Comparison of ENCODE assay signal across 7 mouse cellular contexts in the genomic region with DNA sequence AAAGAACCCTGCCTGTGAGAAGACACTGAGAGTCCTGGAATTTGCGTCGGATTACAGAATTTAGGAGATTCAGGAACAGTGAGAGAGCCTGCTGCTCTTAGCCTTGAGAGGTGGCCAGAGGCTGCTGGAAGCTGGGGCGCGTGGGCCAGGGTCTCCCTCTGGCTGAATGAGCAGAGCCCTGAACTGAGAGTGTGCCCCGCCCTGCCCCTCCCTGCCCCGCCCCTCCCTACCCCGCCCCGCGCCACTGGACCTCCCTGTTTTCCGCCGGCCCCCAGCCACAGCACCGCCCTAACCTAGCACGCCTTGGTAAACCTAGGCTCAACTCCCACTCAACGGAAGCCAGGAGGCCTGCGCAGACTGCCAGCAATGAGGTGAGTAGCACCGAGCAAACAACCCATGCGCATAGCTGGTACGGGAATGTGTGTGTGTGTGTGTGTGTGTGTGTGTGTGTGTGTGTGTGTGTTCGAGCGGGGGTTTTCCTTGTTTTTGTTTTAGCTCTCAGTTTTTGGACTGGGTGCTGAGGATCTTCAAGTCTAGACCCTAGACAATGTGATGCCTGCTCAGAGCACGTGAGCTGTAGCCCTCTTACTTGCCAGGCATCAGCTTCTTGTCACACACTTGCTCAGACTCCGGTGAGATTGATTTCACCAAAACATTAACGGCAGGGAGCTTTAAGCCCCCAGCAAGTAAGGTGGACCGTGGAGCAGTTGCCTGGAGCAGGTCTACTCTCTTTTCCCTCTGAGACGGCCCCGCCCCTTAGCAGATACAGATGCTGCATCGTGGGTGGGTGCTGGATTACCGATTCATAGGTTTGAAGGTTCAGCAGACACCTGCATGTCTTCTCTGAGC. TPM values are rescaled to one million over a fixed set of nuclear protein-coding genes. Genes with fewer than 3 reads are reported as not detected.
A peak's percentile ranks its signal among the peaks of the same experiment; 100 is the strongest.
DNase-seq lines count a peak whose midpoint lies in the region; ATAC-seq and TF ChIP-seq lines count a peak whose summit lies in the region.

TSS of gene Slc9b2 (plus strand) at position 290 of the 849 bp plus-strand sequence.

- H3K4me2 ChIP-seq in heart, embryonic 14.5 days (ENCODE audit: low read length) = peak within 1 kb of the TSS; percentile 81

- peak within 1 kb of the TSS; percentile 57 for H3K9ac ChIP-seq in heart, embryonic 14.5 days (ENCODE audit: low read length)

- DNase-seq in ovary, adult 18-20 months (ENCODE audit: low spot score) = peak; percentile 20
- no peak for DNase-seq in ovary, postnatal 10 days (ENCODE audit: low spot score)
- DNase-seq in brain, embryonic 14.5 days (ENCODE audit: low read depth) = peak; percentile 61
- DNase-seq in left cerebral cortex, postnatal 36 days (ENCODE audit: low spot score in 2 of 2) = peak; percentile 12 to 29

- no peaks in the 10 kb centered on the region for H3K36me3 ChIP-seq in heart, embryonic 14.5 days (ENCODE audit: control insufficient read depth, insufficient read depth, low read length)
- H3K36me3 ChIP-seq in megakaryocyte, embryonic 14.5 days (replicated peaks; ENCODE audit: low read length) = no peaks in the 10 kb centered on the region
- no peaks in the 10 kb centered on the region for H3K36me3 ChIP-seq in small intestine, adult 2 months (ENCODE audit: control insufficient read depth, insufficient read depth, low read length)

- no peak for TF ChIP-seq CTCF in brain, embryonic 14.5 days (IDR thresholded peaks at IDR 0.05; ENCODE audit: borderline replicate concordance, extremely low read depth, insufficient read depth, insufficient read length)
- no peak for TF ChIP-seq CTCF in small intestine, adult 2 months (IDR thresholded peaks at IDR 0.05; ENCODE audit: extremely low read depth, insufficient read length, insufficient replicate concordance, low read depth, low read length)

- H3K27ac ChIP-seq in heart, embryonic 14.5 days (replicated peaks in 1 of 2; ENCODE audit: control insufficient read depth in 1 of 2, insufficient read depth in 1 of 2, low read depth in 2 of 2, low read length in 2 of 2) = no peak within 1 kb of the TSS
- no peak within 1 kb of the TSS for H3K27ac ChIP-seq in small intestine, adult 2 months (ENCODE audit: insufficient read depth, low read depth, low read length)

- peak; percentile 73 for ATAC-seq in heart, embryonic 14.5 days (ENCODE audit: insufficient number of reproducible peaks, insufficient read depth, low FRiP score, low read depth)

- no peak for TF ChIP-seq POLR2A in brain, embryonic 14.5 days (IDR thresholded peaks at IDR 0.05; ENCODE audit: borderline replicate concordance, extremely low read depth, insufficient read depth, insufficient read length, poor library complexity, severe bottlenecking)
- TF ChIP-seq POLR2A in small intestine, adult 2 months (IDR thresholded peaks at IDR 0.05; ENCODE audit: low read depth, low read length) = no peak

- peak within 1 kb of the TSS; percentile 42 to 52 for H3K4me3 ChIP-seq in heart, embryonic 14.5 days (ENCODE audit: control insufficient read depth in 1 of 2, insufficient read depth in 1 of 2, low read depth in 1 of 2, low read length in 2 of 2)
- peak within 1 kb of the TSS; percentile 88 for H3K4me3 ChIP-seq in megakaryocyte, embryonic 14.5 days (replicated peaks)
- peak within 1 kb of the TSS; percentile 42 for H3K4me3 ChIP-seq in small intestine, adult 2 months (ENCODE audit: low read depth, low read length)

- intact Hi-C loops in left cerebral cortex, postnatal 36 days (cut with DNase I) = no loop called here

- H3K9me3 ChIP-seq in heart, embryonic 14.5 days (ENCODE audit: control insufficient read depth, low read length) = no peaks in the 10 kb centered on the region
- H3K9me3 ChIP-seq in megakaryocyte, embryonic 14.5 days = peaks cover 4% of the 10 kb centered on the region; the same call in 1 of the 2 replicates

- 7% methylated on average over 28 of the region's 28 CpGs for WGBS in heart, embryonic 14.5 days
- 7% methylated on average over 28 of the region's 28 CpGs for WGBS in small intestine, adult 2 months

- H3K4me1 ChIP-seq in heart, embryonic 14.5 days (ENCODE audit: control insufficient read depth in 2 of 2, insufficient read depth in 2 of 2, low read length in 2 of 2) = peaks cover 6 to 9% of the 10 kb centered on the region in 2 experiments; a peak in 3 of 4 replicates
- H3K4me1 ChIP-seq in megakaryocyte, embryonic 14.5 days = peaks cover 8% of the 10 kb centered on the region
- peaks cover 4% of the 10 kb centered on the region for H3K4me1 ChIP-seq in small intestine, adult 2 months (ENCODE audit: control insufficient read depth, insufficient read depth, insufficient read length, low read length)

- H3K27me3 ChIP-seq in heart, embryonic 14.5 days (ENCODE audit: control insufficient read depth, insufficient read depth, low read length) = no peaks in the 10 kb centered on the region
- H3K27me3 ChIP-seq in megakaryocyte, embryonic 14.5 days (replicated peaks) = peaks cover 21% of the 10 kb centered on the region
- peaks cover 14% of the 10 kb centered on the region for H3K27me3 ChIP-seq in small intestine, adult 2 months (ENCODE audit: control insufficient read depth, insufficient read depth, low read length)

RNA-seq across cellular contexts. Expression of gene Slc9b2, which starts in this region (rescaled TPM):
- polyA plus RNA-seq in brain, embryonic 14.5 days (2012; rRNA removed) = 0.90 and 1.2 TPM in 2 replicates
- 0.22 and 0.51 TPM in 2 replicates for polyA plus RNA-seq in heart, embryonic 14.5 days (2014; fragmentation: Nextera tagmentation; extraction: Ambion mirVana)
- 1 to 10 TPM; 3.0 to 3.9 TPM for total RNA-seq in left cerebral cortex, postnatal 36 days (2021)
- polyA plus RNA-seq in megakaryocyte, embryonic 14.5 days (2012; ENCODE audit: insufficient read depth, low replicate concordance) = not detected in 2 replicates
- polyA plus RNA-seq in small intestine, adult 2 months (2012; rRNA removed) = 0.15 TPM in 1 of 2 replicates, not detected in the other

Comparison
In these comparisons a context has a peak if more than half of its experiments do, and no peak if none do; other contexts are left out.
1. Peak in ATAC-seq, H3K4me3 ChIP-seq, H3K9ac ChIP-seq and H3K4me2 ChIP-seq in heart, embryonic 14.5 days; RNA of the gene not detected or under 1 TPM.